Mouse (Mus musculus) liver, postnatal 0 days (tissue): ENCODE measurements around the gene Zfp518b.

Experiments used
- CTCF ChIP-seq: sonication (generic); IDR thresholded peaks from 2 replicates; pipeline ENCODE4 v1.5.1; 2016; ENCODE audit warnings: antibody characterized with exemption, low read depth
- EP300 ChIP-seq: IDR thresholded peaks from 2 replicates; pipeline ENCODE4 v1.6.1; 2016; ENCODE audit warnings: antibody characterized with exemption, low read depth, mild to moderate bottlenecking

- TF ChIP-seq CTCF (no peak), EP300 (no peak)
These were observed 24.4 kb upstream of the Zfp518b start for GRCm38 (mm10) chr5:38708940-38709581.
